Mouse (Mus musculus): ENCODE results near the gene Astn1. TPM values are rescaled to one million over a fixed set of nuclear protein-coding genes. Genes with fewer than 3 reads are reported as not detected.
A peak's percentile ranks its signal among the peaks of the same experiment; 100 is the strongest.

Astn1 gene
- total and polyA plus RNA-seq, 2 experiments from 2014 or later: 0.10 to 0.95 TPM

DNA sequence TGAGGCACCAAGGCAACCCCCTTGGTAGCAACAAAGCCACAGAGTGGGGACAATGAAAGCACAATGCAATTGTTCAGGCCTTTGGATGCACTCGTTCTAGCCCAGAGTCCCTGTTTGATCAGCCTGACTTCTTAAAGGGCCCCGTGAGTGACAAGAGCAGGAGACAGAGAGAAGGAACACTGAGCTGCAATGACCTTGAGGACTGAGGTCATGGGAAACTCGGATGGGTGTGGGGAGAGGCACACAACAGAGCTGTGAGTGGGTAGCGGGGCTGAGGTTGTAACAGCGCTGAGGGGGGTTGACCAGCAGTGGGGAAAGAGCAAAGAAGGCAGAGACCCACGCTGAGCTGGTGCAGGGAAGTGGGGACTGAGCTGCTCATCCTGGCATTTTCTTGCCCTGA, 189.9 kb downstream of the Astn1 start:
- H3K4me2 ChIP-seq (ENCODE audit: low read depth, low read length): no peak overlapping the region
- no peaks in the 10 kb centered on the region for H3K27me3 ChIP-seq (ENCODE audit: control insufficient read depth, insufficient read depth, low read length)
- H3K4me3 ChIP-seq (ENCODE audit: low read depth, low read length): no peak overlapping the region
- ATAC-seq (ENCODE audit: insufficient read depth, low read depth) (no peak), DNase-seq (ENCODE audit: low spot score) (no peak)
- WGBS: 57% methylated on average over 6 of the region's 6 CpGs
- H3K36me3 ChIP-seq (replicated peaks; ENCODE audit: control insufficient read depth, insufficient read depth, low read length): no peaks in the 10 kb centered on the region
- no peaks in the 10 kb centered on the region for H3K4me1 ChIP-seq (ENCODE audit: control insufficient read depth, insufficient read depth)
- H3K27ac ChIP-seq (ENCODE audit: low read depth): no peak overlapping the region
- H3K9ac ChIP-seq (replicated peaks; ENCODE audit: low read depth, low read length): no peak overlapping the region
- TF ChIP-seq EP300 (IDR thresholded peaks at IDR 0.05; ENCODE audit: low read depth) (no peak), CTCF (IDR thresholded peaks at IDR 0.05; ENCODE audit: low read depth) (no peak)
- no peaks in the 10 kb centered on the region for H3K9me3 ChIP-seq (replicated peaks; ENCODE audit: control insufficient read depth, low read length)

DNA sequence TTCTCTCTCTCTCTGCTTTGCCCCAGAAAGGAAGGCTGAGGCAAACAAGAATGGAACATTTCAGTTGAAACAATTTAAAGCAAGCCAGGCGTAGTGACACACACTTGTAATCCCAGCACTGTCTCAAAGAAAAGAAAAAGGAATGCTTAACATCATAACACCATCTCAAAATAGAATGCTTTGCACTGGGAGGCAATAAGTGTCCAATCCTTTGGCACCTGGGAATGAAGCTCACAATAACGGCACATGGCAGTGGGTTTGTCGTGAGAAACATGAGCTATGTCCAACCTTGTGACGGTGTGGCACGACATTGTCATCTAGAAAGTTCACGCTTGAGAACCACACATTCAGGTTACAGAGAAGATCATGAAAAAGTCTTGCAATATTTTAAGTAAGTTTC, 191.3 kb downstream of the Astn1 start:
- DNase-seq (ENCODE audit: low spot score) (no peak), ATAC-seq (ENCODE audit: insufficient read depth, low read depth) (no peak)
- H3K4me3 ChIP-seq (ENCODE audit: low read depth, low read length): no peak overlapping the region
- no peaks in the 10 kb centered on the region for H3K27me3 ChIP-seq (ENCODE audit: control insufficient read depth, insufficient read depth, low read length)
- no peaks in the 10 kb centered on the region for H3K4me1 ChIP-seq (ENCODE audit: control insufficient read depth, insufficient read depth)
- H3K4me2 ChIP-seq (ENCODE audit: low read depth, low read length): no peak overlapping the region
- H3K9me3 ChIP-seq (replicated peaks; ENCODE audit: control insufficient read depth, low read length): no peaks in the 10 kb centered on the region
- no peak overlapping the region for H3K9ac ChIP-seq (replicated peaks; ENCODE audit: low read depth, low read length)
- 67% methylated on average over 6 of the region's 6 CpGs for WGBS
- TF ChIP-seq EP300 (IDR thresholded peaks at IDR 0.05; ENCODE audit: low read depth) (no peak), CTCF (IDR thresholded peaks at IDR 0.05; ENCODE audit: low read depth) (no peak)
- no peaks in the 10 kb centered on the region for H3K36me3 ChIP-seq (replicated peaks; ENCODE audit: control insufficient read depth, insufficient read depth, low read length)
- no peak overlapping the region for H3K27ac ChIP-seq (ENCODE audit: low read depth)

DNA sequence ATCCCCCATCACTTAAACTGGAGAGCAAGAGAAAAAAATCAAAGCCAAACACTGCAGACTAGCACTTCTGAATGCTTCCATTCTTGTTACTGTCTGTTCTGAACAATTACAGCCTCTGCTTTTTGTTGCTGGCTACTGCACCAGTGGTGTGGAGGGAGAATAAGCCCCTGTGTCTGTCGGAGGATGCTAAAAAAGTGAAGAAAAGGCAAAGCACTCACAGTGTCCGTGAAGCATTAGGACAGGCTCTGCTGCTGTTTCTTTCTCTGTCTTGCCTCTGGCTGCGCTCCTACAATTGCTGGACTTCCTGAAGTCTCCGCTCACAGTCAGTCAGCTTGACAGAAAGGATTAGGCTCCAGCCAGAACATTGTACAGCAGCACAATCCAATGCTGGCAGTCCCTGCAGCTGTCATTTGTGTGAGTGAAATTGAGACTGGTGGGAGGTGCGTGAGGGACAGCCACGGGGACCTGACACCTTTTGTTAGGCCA, 192.0 kb downstream of the Astn1 start:
- Histone ChIP-seq H3K4me1 (ENCODE audit: control insufficient read depth, insufficient read depth) (no peaks in the 10 kb centered on the region), H3K36me3 (replicated peaks; ENCODE audit: control insufficient read depth, insufficient read depth, low read length) (no peaks in the 10 kb centered on the region), H3K27ac (ENCODE audit: low read depth) (no peak overlapping the region), H3K4me3 (ENCODE audit: low read depth, low read length) (no peak overlapping the region), H3K27me3 (ENCODE audit: control insufficient read depth, insufficient read depth, low read length) (no peaks in the 10 kb centered on the region), H3K4me2 (ENCODE audit: low read depth, low read length) (peak overlapping the region; percentile 17; the same call in 1 of the 2 replicates), H3K9ac (replicated peaks; ENCODE audit: low read depth, low read length) (no peak overlapping the region), H3K9me3 (replicated peaks; ENCODE audit: control insufficient read depth, low read length) (no peaks in the 10 kb centered on the region)
- TF ChIP-seq CTCF (IDR thresholded peaks at IDR 0.05; ENCODE audit: low read depth) (no peak), EP300 (IDR thresholded peaks at IDR 0.05; ENCODE audit: low read depth) (no peak)
- ATAC-seq (ENCODE audit: insufficient read depth, low read depth) (0 out of 2 replicates have a peak, but pooled peaks have one; percentile 20), DNase-seq (ENCODE audit: low spot score) (peak; percentile 26)
- WGBS: 9% methylated on average over 6 of the region's 6 CpGs

DNA sequence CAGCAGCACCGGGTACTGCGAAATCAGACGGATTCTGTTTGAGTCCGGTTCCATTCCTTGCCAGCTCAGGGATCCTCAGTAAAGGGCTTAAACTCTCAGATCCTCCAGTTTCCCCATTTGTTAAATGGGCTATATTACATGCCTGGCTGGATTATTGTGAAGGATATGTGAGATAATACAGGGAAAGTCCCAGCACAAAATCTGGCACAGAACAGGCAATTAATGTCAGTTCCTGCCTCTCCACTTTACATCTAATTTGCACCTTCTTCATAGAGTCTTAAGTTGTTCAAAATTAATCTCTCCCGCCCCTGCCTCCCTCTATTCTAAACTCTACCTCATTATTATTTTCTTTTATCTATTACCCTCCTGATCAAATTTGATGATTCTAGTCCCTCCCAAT, 211.1 kb downstream of the Astn1 start:
- no peak overlapping the region for H3K9ac ChIP-seq (replicated peaks; ENCODE audit: low read depth, low read length)
- WGBS: 89% methylated on average over 5 of the region's 5 CpGs

DNA sequence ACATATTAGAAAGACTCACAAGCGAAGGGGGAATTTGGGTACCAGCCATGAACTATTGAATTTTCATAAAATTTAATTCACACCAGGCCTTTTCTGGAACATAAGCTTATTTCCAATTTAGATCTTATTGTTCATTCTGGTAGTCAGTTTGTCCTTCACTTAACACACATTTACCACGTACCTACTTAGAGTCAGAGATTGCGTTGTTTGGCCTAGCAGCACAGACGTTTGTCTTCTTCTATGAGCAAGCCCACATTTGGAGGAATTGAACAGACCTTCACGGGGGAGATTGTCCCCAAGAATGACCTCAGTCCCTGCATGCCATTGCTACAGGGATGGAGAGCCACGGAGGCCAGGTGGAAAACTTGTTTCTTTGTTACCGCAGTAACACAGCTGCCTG, 211.5 kb downstream of the Astn1 start:
- no peak overlapping the region for H3K4me3 ChIP-seq (ENCODE audit: low read depth, low read length)
- no peak for ATAC-seq (ENCODE audit: insufficient read depth, low read depth)
- TF ChIP-seq CTCF (IDR thresholded peaks at IDR 0.05; ENCODE audit: low read depth) (no peak), EP300 (IDR thresholded peaks at IDR 0.05; ENCODE audit: low read depth) (no peak)
- H3K4me1 ChIP-seq (ENCODE audit: control insufficient read depth, insufficient read depth): no peaks in the 10 kb centered on the region
- H3K4me2 ChIP-seq (ENCODE audit: low read depth, low read length): no peak overlapping the region
- DNase-seq (ENCODE audit: low spot score): no peak
- no peaks in the 10 kb centered on the region for H3K36me3 ChIP-seq (replicated peaks; ENCODE audit: control insufficient read depth, insufficient read depth, low read length)
- no peaks in the 10 kb centered on the region for H3K9me3 ChIP-seq (replicated peaks; ENCODE audit: control insufficient read depth, low read length)
- no peak overlapping the region for H3K27ac ChIP-seq (ENCODE audit: low read depth)
- H3K27me3 ChIP-seq (ENCODE audit: control insufficient read depth, insufficient read depth, low read length): no peaks in the 10 kb centered on the region
- 80% methylated on average over 7 of the region's 7 CpGs for WGBS
- H3K9ac ChIP-seq (replicated peaks; ENCODE audit: low read depth, low read length): no peak overlapping the region

More for the DNA sequence above, 211.1 kb downstream of the Astn1 start:
- no peak overlapping the region for H3K4me2 ChIP-seq (ENCODE audit: low read depth, low read length)
- ATAC-seq (ENCODE audit: insufficient read depth, low read depth) (no peak), DNase-seq (ENCODE audit: low spot score) (no peak)
- TF ChIP-seq EP300 (IDR thresholded peaks at IDR 0.05; ENCODE audit: low read depth) (no peak), CTCF (IDR thresholded peaks at IDR 0.05; ENCODE audit: low read depth) (no peak)
- H3K27me3 ChIP-seq (ENCODE audit: control insufficient read depth, insufficient read depth, low read length): no peaks in the 10 kb centered on the region
- H3K9me3 ChIP-seq (replicated peaks; ENCODE audit: control insufficient read depth, low read length): no peaks in the 10 kb centered on the region
- H3K4me3 ChIP-seq (ENCODE audit: low read depth, low read length): no peak overlapping the region
- H3K27ac ChIP-seq (ENCODE audit: low read depth): no peak overlapping the region
- no peaks in the 10 kb centered on the region for H3K36me3 ChIP-seq (replicated peaks; ENCODE audit: control insufficient read depth, insufficient read depth, low read length)
- no peaks in the 10 kb centered on the region for H3K4me1 ChIP-seq (ENCODE audit: control insufficient read depth, insufficient read depth)

DNA sequence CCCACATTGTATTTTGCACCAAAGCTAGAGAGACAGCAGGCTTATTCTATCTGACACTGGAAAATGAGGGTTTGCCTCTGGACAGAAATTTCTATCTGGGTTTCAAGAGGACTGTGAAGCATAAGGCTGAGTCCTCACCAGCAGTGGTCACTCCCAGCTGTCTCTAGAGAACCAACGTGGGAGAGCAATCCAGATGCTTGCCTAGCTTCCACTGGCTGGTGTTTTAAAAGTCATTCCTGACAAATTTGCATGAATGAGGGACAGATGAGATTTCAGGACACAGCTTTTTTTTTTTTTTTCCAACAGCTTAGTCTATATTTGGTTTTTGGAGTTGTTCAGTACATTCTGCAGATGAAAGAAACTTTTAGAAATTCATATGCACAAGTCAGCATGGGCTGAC, 213.9 kb downstream of the Astn1 start:
- no peaks in the 10 kb centered on the region for H3K4me1 ChIP-seq (ENCODE audit: control insufficient read depth, insufficient read depth)
- H3K36me3 ChIP-seq (replicated peaks; ENCODE audit: control insufficient read depth, insufficient read depth, low read length): no peaks in the 10 kb centered on the region
- no peaks in the 10 kb centered on the region for H3K27me3 ChIP-seq (ENCODE audit: control insufficient read depth, insufficient read depth, low read length)
- no peak overlapping the region for H3K4me3 ChIP-seq (ENCODE audit: low read depth, low read length)
- H3K27ac ChIP-seq (ENCODE audit: low read depth): no peak overlapping the region
- DNase-seq (ENCODE audit: low spot score): no peak
- no peak overlapping the region for H3K4me2 ChIP-seq (ENCODE audit: low read depth, low read length)
- no peaks in the 10 kb centered on the region for H3K9me3 ChIP-seq (replicated peaks; ENCODE audit: control insufficient read depth, low read length)
- ATAC-seq (ENCODE audit: insufficient read depth, low read depth): no peak
- H3K9ac ChIP-seq (replicated peaks; ENCODE audit: low read depth, low read length): no peak overlapping the region
- no peak for TF ChIP-seq CTCF (IDR thresholded peaks at IDR 0.05; ENCODE audit: low read depth)
- TF ChIP-seq EP300 (IDR thresholded peaks at IDR 0.05; ENCODE audit: low read depth): no peak
- 29% methylated on average over 1 of the region's 1 CpGs for WGBS
